Mouse (Mus musculus): ENCODE data around the gene Gas2l1. TPM values are rescaled to one million over a fixed set of nuclear protein-coding genes. Genes with fewer than 3 reads are reported as not detected.

The Gas2l1 gene
- 1,288 and 2,398 TPM in 2 replicates for polyA plus RNA-seq (2012; ENCODE audit: insufficient read depth, low replicate concordance)

DNA sequence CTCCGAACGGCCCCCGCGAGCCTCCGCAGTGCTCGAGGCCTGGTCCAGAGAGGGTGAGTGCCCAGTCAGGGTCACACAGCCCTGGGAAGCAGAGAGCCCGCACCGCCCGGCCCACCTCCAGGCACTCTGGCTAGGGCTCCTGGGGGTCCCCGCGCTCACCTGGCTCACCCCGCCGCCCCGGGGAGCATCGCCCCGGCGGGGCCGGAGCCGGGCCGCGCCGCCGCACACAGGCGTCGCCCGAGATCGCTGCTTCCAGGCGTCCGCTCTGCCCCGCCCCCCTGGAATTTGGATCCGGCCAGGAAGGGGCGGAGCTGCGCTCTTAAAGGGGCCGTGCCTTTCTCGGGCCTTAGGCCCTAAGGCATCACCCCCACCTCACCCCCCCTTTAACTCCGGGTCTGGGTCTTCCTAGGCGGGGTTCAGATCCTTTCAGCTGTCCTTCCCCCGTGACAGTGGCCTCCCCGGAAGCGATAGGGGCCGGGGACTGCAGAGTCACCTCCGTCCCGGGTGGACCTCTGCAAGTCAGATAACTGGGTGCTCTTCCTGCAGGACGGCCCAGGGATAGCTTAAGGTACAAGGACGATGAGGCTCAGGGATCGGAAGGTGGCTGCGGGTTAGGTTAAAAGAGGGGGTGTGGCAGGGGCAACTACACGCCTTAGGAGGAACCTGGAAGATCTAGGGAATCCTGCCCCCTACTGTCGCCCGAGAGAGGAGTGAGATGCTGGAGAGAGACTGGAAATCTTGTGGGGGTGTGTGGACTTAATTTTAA, at the start of gene Gas2l1:
Gas2l1 (minus strand) TSS at position 272 of the 766 bp plus-strand sequence.
- peaks cover 9% of the 10 kb centered on the region for H3K27me3 ChIP-seq (replicated peaks)
- H3K4me3 ChIP-seq (replicated peaks), result peak within 1 kb of the TSS; percentile 95
- TF ChIP-seq GATA1 (IDR thresholded peaks at IDR 0.05; ENCODE audit: borderline replicate concordance, low read length) (peak; percentile 82), FLI1 (IDR thresholded peaks at IDR 0.05; ENCODE audit: low read length) (peak; percentile 58; the same call in 1 of the 2 replicates)
- H3K9me3 ChIP-seq, result peaks cover 39% of the 10 kb centered on the region
- H3K4me1 ChIP-seq, result peaks cover 91% of the 10 kb centered on the region
- H3K36me3 ChIP-seq (replicated peaks; ENCODE audit: low read length), result peaks cover 76% of the 10 kb centered on the region

DNA sequence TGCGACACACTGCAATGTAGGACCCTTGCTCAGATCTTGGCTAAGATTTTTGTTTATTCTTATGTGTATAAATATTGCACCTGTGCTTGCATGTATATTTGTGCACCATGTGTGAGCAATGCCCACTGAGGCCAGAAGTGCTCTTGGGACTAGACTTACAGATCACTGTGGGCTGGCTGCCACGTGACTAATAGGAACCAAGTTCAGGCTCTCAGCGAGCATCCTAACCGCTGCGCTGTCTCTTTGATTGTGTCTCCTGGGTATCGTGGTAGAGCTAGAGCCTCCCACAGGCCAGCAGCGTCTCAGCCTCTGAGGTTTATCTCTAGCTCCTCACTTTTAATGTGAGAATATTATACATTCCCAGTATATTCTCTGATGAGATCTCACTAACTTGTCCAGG, 48.5 kb upstream of the Gas2l1 start:
- no peaks in the 10 kb centered on the region for H3K9me3 ChIP-seq
- H3K27me3 ChIP-seq (replicated peaks), result peaks cover 43% of the 10 kb centered on the region
- H3K36me3 ChIP-seq (replicated peaks; ENCODE audit: low read length), result no peaks in the 10 kb centered on the region
- peaks cover 16% of the 10 kb centered on the region; the same call in 1 of the 2 replicates for H3K4me1 ChIP-seq
- no peak overlapping the region for H3K4me3 ChIP-seq (replicated peaks)
- TF ChIP-seq FLI1 (IDR thresholded peaks at IDR 0.05; ENCODE audit: low read length) (no peak), GATA1 (IDR thresholded peaks at IDR 0.05; ENCODE audit: borderline replicate concordance, low read length) (no peak)

DNA sequence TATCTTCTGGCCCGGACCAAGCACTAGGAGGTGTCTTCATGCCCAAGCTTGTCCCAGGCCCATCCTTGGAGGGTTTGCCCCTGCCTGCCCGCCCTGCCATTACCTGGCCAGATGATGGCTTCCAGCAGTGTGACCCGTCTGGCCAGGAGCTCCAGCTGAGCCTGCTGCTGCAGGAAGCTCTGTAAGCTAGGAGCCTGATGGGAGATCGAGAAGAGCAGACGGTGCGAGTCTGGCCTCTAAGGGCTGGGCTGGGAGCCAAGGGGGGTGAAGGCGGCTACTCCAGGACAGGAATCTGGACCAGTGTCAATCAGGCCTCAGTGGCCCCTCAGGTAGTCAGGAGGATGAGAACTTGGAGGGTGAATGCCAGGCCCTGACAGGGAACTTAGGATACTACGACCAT, 44.3 kb upstream of the Gas2l1 start:
- Histone ChIP-seq H3K4me1 (peaks cover 8% of the 10 kb centered on the region; the same call in 1 of the 2 replicates), H3K9me3 (no peaks in the 10 kb centered on the region)
- no peak for TF ChIP-seq GATA1 (IDR thresholded peaks at IDR 0.05; ENCODE audit: borderline replicate concordance, low read length)
- TF ChIP-seq FLI1 (IDR thresholded peaks at IDR 0.05; ENCODE audit: low read length), result no peak

DNA sequence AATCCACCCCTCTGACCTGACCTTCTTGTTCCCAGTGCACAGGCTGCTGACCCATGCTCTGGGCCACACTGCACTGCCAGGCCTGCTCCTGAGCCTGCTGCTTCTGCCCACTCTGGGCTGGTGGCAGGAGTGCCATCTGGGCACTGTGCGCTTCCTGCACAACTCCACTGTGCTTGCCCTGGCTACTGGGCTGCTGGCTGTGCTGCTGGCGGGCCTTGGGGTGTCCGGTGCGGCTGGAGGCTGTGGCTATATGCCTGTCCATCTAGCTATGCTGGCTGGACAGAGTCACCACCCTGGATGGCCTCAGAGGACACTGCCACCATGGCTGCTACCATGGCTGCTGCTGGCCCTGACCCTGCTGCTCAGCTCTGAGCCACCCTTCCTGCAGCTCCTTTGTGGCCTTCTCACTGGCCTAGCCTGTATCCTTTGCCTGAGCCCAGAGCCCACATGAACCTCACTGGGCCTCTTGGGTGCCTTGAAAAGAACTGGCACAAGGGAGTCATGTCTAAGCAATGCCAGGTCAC, 38.9 kb upstream of the Gas2l1 start:
- H3K36me3 ChIP-seq (replicated peaks; ENCODE audit: low read length), result peaks cover 58% of the 10 kb centered on the region

More for the DNA sequence above, 44.3 kb upstream of the Gas2l1 start:
- Histone ChIP-seq H3K27me3 (replicated peaks) (peaks cover 30% of the 10 kb centered on the region), H3K36me3 (replicated peaks; ENCODE audit: low read length) (peaks cover 21% of the 10 kb centered on the region), H3K4me3 (replicated peaks) (no peak overlapping the region)

DNA sequence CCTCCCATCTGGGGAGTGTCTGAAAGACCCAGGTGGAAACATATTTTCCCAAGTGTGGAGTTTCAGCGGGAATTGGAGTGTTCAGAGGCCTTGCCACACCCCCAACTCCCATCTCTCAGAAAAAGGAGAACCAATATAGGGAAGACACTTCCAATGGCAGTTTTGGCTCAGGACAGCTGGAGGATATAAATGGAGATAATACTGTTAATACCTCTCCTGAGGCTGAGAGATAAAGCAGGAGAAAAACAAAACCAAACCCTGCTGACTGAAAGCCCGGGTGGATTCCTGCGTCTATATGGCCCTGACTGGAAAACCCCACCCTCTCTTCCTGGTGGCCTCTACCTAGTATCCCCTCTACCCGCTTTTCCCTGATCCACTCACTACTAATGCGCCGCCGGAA, 37.3 kb upstream of the Gas2l1 start:
- H3K27me3 ChIP-seq (replicated peaks), result no peaks in the 10 kb centered on the region
- no peak for TF ChIP-seq FLI1 (IDR thresholded peaks at IDR 0.05; ENCODE audit: low read length)
- TF ChIP-seq GATA1 (IDR thresholded peaks at IDR 0.05; ENCODE audit: borderline replicate concordance, low read length), result no peak
- peaks cover 39% of the 10 kb centered on the region for H3K4me1 ChIP-seq
- no peak overlapping the region for H3K4me3 ChIP-seq (replicated peaks)
- no peaks in the 10 kb centered on the region for H3K9me3 ChIP-seq
- peaks cover 58% of the 10 kb centered on the region for H3K36me3 ChIP-seq (replicated peaks; ENCODE audit: low read length)

More for the DNA sequence above, 38.9 kb upstream of the Gas2l1 start:
- peaks cover 2% of the 10 kb centered on the region for H3K27me3 ChIP-seq (replicated peaks)
- H3K9me3 ChIP-seq, result no peaks in the 10 kb centered on the region
- no peak overlapping the region for H3K4me3 ChIP-seq (replicated peaks)
- TF ChIP-seq GATA1 (IDR thresholded peaks at IDR 0.05; ENCODE audit: borderline replicate concordance, low read length), result no peak
- H3K4me1 ChIP-seq, result peaks cover 39% of the 10 kb centered on the region

DNA sequence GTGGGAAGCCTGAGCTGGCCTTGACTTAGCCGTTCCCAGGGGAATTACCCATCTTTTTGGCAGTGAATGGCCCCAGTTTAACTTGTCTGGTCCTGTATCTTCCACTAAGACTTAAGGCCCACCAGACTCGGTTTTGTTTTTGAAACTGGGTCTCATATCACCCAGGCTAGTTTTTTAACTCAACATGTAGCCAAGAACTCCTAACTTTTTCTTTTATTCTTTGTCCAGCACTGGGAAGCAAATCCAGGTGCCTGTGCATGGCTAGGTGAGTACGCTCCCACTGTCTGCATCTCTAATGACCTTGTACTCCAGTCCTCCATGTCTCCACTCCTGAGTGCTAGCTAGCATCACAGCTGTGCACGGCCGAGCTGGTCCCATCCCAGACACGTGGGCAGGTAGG, 36.5 kb upstream of the Gas2l1 start:
- Histone ChIP-seq H3K36me3 (replicated peaks; ENCODE audit: low read length) (peaks cover 58% of the 10 kb centered on the region), H3K27me3 (replicated peaks) (no peaks in the 10 kb centered on the region), H3K9me3 (no peaks in the 10 kb centered on the region), H3K4me1 (peaks cover 43% of the 10 kb centered on the region), H3K4me3 (replicated peaks) (peak overlapping the region; percentile 56)
- TF ChIP-seq GATA1 (IDR thresholded peaks at IDR 0.05; ENCODE audit: borderline replicate concordance, low read length) (no peak), FLI1 (IDR thresholded peaks at IDR 0.05; ENCODE audit: low read length) (no peak)

DNA sequence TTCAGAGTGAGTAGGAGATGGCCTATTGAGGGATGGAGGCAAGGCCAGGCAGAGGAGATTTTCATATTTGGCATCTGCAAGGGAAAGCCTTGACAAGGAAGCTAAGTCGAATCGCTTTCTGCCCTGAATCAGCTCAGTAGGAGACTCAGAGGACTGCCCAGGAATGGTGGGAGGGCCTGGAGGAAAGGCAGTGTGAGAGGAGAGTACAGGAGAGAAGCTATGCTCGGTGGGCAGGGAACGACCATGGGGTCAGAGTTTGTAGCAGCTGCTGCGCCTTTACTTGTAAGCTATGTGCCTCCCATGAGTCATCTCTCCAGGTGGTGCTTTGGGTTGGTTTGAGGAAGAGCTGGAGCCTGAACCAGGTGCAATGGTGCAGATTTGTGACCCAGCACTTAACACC, 35.7 kb upstream of the Gas2l1 start:
- H3K9me3 ChIP-seq, result no peaks in the 10 kb centered on the region
- peaks cover 51% of the 10 kb centered on the region for H3K4me1 ChIP-seq
- H3K36me3 ChIP-seq (replicated peaks; ENCODE audit: low read length), result peaks cover 54% of the 10 kb centered on the region
- TF ChIP-seq FLI1 (IDR thresholded peaks at IDR 0.05; ENCODE audit: low read length) (no peak), GATA1 (IDR thresholded peaks at IDR 0.05; ENCODE audit: borderline replicate concordance, low read length) (no peak)
- no peaks in the 10 kb centered on the region for H3K27me3 ChIP-seq (replicated peaks)
- peak overlapping the region; percentile 98 for H3K4me3 ChIP-seq (replicated peaks)

DNA sequence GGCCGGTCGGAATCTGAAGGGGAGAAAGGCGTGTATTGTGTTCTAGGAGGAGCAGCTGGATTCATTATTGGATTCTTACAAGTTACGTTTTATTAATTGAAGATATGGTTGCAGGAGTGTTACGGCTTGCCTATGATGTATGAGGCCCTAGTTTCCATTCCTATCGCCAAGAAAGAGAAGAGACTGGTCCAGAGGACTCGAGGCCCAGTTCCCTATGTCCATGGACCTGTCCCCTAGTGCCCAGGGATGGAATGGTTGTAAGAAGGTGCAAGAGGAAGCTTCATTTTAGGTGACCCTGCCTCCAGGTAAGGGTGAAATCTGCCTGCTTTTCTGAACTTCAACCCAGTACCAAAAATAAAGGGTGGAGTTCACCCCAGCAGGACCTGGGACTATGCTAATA, 35.2 kb upstream of the Gas2l1 start:
- Histone ChIP-seq H3K36me3 (replicated peaks; ENCODE audit: low read length) (peaks cover 49% of the 10 kb centered on the region), H3K4me3 (replicated peaks) (peak overlapping the region; percentile 98), H3K4me1 (peaks cover 50% of the 10 kb centered on the region), H3K9me3 (no peaks in the 10 kb centered on the region), H3K27me3 (replicated peaks) (no peaks in the 10 kb centered on the region)
- TF ChIP-seq GATA1 (IDR thresholded peaks at IDR 0.05; ENCODE audit: borderline replicate concordance, low read length) (no peak), FLI1 (IDR thresholded peaks at IDR 0.05; ENCODE audit: low read length) (no peak)

DNA sequence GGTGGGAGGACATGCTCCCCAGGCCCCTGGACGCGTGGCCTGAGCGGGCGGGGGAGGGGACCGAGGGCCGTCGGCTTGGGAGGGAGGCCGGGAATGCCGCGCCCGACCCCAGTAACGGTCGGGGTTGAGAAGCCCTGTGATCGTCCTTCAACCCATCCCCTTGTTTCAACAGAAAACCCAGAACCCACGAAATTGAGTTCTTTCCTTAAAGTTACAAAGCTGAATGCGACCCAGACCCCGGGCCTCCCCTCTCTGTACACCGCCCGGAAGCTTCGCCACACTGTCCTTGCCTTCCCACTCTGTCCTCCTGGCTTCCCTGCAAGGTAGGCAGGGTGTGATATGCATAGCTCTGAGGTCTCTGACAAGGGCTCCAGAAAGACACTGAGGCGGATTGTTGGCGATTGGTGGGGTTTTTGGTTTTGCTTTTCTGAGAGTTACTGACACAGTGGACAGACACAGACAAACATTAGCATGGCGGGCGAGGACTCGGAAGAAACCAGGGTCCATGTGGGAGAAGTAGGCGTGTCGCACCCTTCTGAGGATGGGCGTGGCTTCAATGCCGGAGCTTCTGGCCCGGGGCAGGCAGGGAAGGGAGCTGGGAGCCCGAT, 34.6 kb upstream of the Gas2l1 start:
- peak overlapping the region; percentile 98 for H3K4me3 ChIP-seq (replicated peaks)
- H3K36me3 ChIP-seq (replicated peaks; ENCODE audit: low read length), result peaks cover 49% of the 10 kb centered on the region
- TF ChIP-seq GATA1 (IDR thresholded peaks at IDR 0.05; ENCODE audit: borderline replicate concordance, low read length) (no peak), FLI1 (IDR thresholded peaks at IDR 0.05; ENCODE audit: low read length) (no peak)
- no peaks in the 10 kb centered on the region for H3K27me3 ChIP-seq (replicated peaks)
- H3K4me1 ChIP-seq, result peaks cover 50% of the 10 kb centered on the region
- H3K9me3 ChIP-seq, result no peaks in the 10 kb centered on the region

Measured in megakaryocyte, embryonic 14.5 days (primary cell).